Mouse (Mus musculus) MEL (cell line): Measurements from ENCODE around the gene Ncf2. TPM values are rescaled to one million over a fixed set of nuclear protein-coding genes. Genes with fewer than 3 reads are reported as not detected.

Source experiments
- DNase-seq: peaks from one replicate; pipeline ENCODE4 v3.0.0; 2011; ENCODE audit warnings: low read depth, low spot score
- H3K27ac ChIP-seq: 2 replicates; pipeline ENCODE4 v1.5.1; 2012; ENCODE audit warnings: low read depth, mild to moderate bottlenecking, control low read depth, low read length, moderate library complexity; ENCODE audit not compliant: control insufficient read depth
- H3K27me3 ChIP-seq, 2 experiments: fragments of 150-350 bp in 1 of 2; sonication (generic) in 1 of 2; 2 replicates each; pipeline ENCODE4 v1.6.1; 2012; ENCODE audit warnings: low read length in 2 of 2, mild to moderate bottlenecking in 2 of 2, improper control_type of control experiment in 1 of 2, moderate library complexity in 1 of 2; ENCODE audit not compliant: insufficient read depth in 2 of 2, control insufficient read depth in 1 of 2
- H3K36me3 ChIP-seq, 2 experiments: 2 replicates each; pipeline ENCODE4 v1.6.1; 2012 to 2014; ENCODE audit warnings: low read length in 2 of 2, improper control_type of control experiment in 1 of 2, inconsistent platforms in 1 of 2, mild to moderate bottlenecking in 1 of 2; ENCODE audit not compliant: insufficient read depth in 2 of 2, control insufficient read depth in 1 of 2
- H3K4me1 ChIP-seq, 2 experiments: fragments of 150-350 bp in 1 of 2; sonication (generic) in 1 of 2; 2 replicates each; pipeline ENCODE4 v1.6.1; 2012; ENCODE audit warnings: low read length in 2 of 2, improper control_type of control experiment in 1 of 2, mild to moderate bottlenecking in 1 of 2; ENCODE audit not compliant: insufficient read depth in 2 of 2, control insufficient read depth in 1 of 2
- H3K4me3 ChIP-seq, 2 experiments: fragments of 150-350 bp in 1 of 2; sonication (generic) in 1 of 2; 2 replicates each; pipeline ENCODE4 v1.5.1; 2012; ENCODE audit warnings: low read depth in 2 of 2, low read length in 2 of 2, mild to moderate bottlenecking in 2 of 2, moderate library complexity in 2 of 2, control low read depth in 1 of 2, improper control_type of control experiment in 1 of 2; ENCODE audit not compliant: control insufficient read depth in 1 of 2, insufficient read depth in 1 of 2
- H3K79me2 ChIP-seq: 2 replicates; pipeline ENCODE4 v1.6.1; 2012; ENCODE audit warnings: mild to moderate bottlenecking, low read length, moderate library complexity; ENCODE audit not compliant: control insufficient read depth, poor library complexity, insufficient read depth
- H3K9ac ChIP-seq: 2 replicates; pipeline ENCODE4 v1.6.1; 2012; ENCODE audit warnings: low read depth, mild to moderate bottlenecking, control low read depth, low read length, moderate library complexity; ENCODE audit not compliant: control insufficient read depth, poor library complexity, severe bottlenecking
- H3K9me3 ChIP-seq: fragments of 150-350 bp; sonication (generic); replicated peaks from 2 replicates; pipeline ENCODE4 v1.6.1; 2012; ENCODE audit warnings: mild to moderate bottlenecking, low read length, improper control_type of control experiment, moderate library complexity; ENCODE audit not compliant: insufficient read depth
- BHLHE40 ChIP-seq: IDR thresholded peaks from 2 replicates; pipeline ENCODE4 v1.6.1; 2012; ENCODE audit warnings: low read depth, mild to moderate bottlenecking, inconsistent platforms, low read length, improper control_type of control experiment, borderline replicate concordance
- CHD1 ChIP-seq: IDR thresholded peaks from 2 replicates; pipeline ENCODE4 v1.6.1; 2012; ENCODE audit warnings: low read depth, mild to moderate bottlenecking, inconsistent platforms, low read length, improper control_type of control experiment
- CHD2 ChIP-seq: IDR thresholded peaks from 2 replicates; pipeline ENCODE4 v1.6.1; 2011; ENCODE audit warnings: low read length, improper control_type of control experiment
- CTCF ChIP-seq, 3 experiments: IDR thresholded peaks in 2 of 3; conservative IDR thresholded peaks in 1 of 3; 2 replicates each; pipeline ENCODE4 v1.5.1; 2011 to 2012; ENCODE audit warnings: low read length in 3 of 3, low read depth in 2 of 3, mild to moderate bottlenecking in 2 of 3, improper control_type of control experiment in 1 of 3, inconsistent platforms in 1 of 3, mixed read lengths in 1 of 3, moderate library complexity in 1 of 3; ENCODE audit not compliant: control insufficient read depth in 1 of 3, insufficient read depth in 1 of 3, poor library complexity in 1 of 3, severe bottlenecking in 1 of 3
- E2F4 ChIP-seq: IDR thresholded peaks from 2 replicates; pipeline ENCODE4 v1.6.1; 2011; ENCODE audit warnings: low read depth, low read length, improper control_type of control experiment, borderline replicate concordance
- ELF1 ChIP-seq: IDR thresholded peaks from 2 replicates; pipeline ENCODE4 v1.6.1; 2014; ENCODE audit warnings: low read depth, mild to moderate bottlenecking, inconsistent platforms, low read length, improper control_type of control experiment, moderate library complexity
- EP300 ChIP-seq, 2 experiments: IDR thresholded peaks; 2 replicates each; pipeline ENCODE4 v1.6.1; 2011; ENCODE audit warnings: improper control_type of control experiment in 2 of 2, low read length in 2 of 2, low read depth in 1 of 2, mild to moderate bottlenecking in 1 of 2
- ETS1 ChIP-seq: IDR thresholded peaks from 2 replicates; pipeline ENCODE4 v1.6.1; 2012; ENCODE audit warnings: low read depth, mild to moderate bottlenecking, inconsistent platforms, low read length, improper control_type of control experiment, moderate library complexity
- GATA1 ChIP-seq: IDR thresholded peaks from 2 replicates; pipeline ENCODE4 v1.6.1; 2011; ENCODE audit warnings: low read depth, low read length, improper control_type of control experiment
- HCFC1 ChIP-seq: IDR thresholded peaks from 2 replicates; pipeline ENCODE4 v1.6.1; 2012; ENCODE audit warnings: low read depth, mild to moderate bottlenecking, inconsistent platforms, low read length, improper control_type of control experiment, moderate library complexity
- JUND ChIP-seq: IDR thresholded peaks from 2 replicates; pipeline ENCODE4 v1.6.1; 2011; ENCODE audit warnings: low read depth, mild to moderate bottlenecking, improper control_type of control experiment, low read length
- KAT2A ChIP-seq: conservative IDR thresholded peaks from 2 replicates; pipeline ENCODE4 v1.6.1; 2012; ENCODE audit warnings: low read depth, low read length, improper control_type of control experiment, inconsistent platforms
- MAFK ChIP-seq: IDR thresholded peaks from 2 replicates; pipeline ENCODE4 v1.6.1; 2011; ENCODE audit warnings: low read depth, mild to moderate bottlenecking, low read length, improper control_type of control experiment, borderline replicate concordance
- MAX ChIP-seq: IDR thresholded peaks from 2 replicates; pipeline ENCODE4 v1.6.1; 2011; ENCODE audit warnings: low read length, improper control_type of control experiment
- MAZ ChIP-seq: IDR thresholded peaks from 2 replicates; pipeline ENCODE4 v1.6.1; 2012; ENCODE audit warnings: low read depth, mild to moderate bottlenecking, inconsistent platforms, low read length, improper control_type of control experiment
- MEF2A ChIP-seq: IDR thresholded peaks from 2 replicates; pipeline ENCODE4 v1.6.1; 2014; ENCODE audit warnings: low read depth, mild to moderate bottlenecking, inconsistent platforms, low read length, improper control_type of control experiment; ENCODE audit not compliant: poor library complexity, insufficient replicate concordance, severe bottlenecking; ENCODE audit errors: extremely low read depth
- MXI1 ChIP-seq: IDR thresholded peaks from 2 replicates; pipeline ENCODE4 v1.6.1; 2011; ENCODE audit warnings: mild to moderate bottlenecking, low read depth, low read length, improper control_type of control experiment
- MYB ChIP-seq: IDR thresholded peaks from 2 replicates; pipeline ENCODE4 v1.6.1; 2011; ENCODE audit warnings: mild to moderate bottlenecking, low read depth, low read length, improper control_type of control experiment
- MYC ChIP-seq: IDR thresholded peaks from 2 replicates; pipeline ENCODE4 v1.6.1; 2011; ENCODE audit warnings: low read depth, mild to moderate bottlenecking, low read length, improper control_type of control experiment, moderate library complexity
- NELFE ChIP-seq: IDR thresholded peaks from 2 replicates; pipeline ENCODE4 v1.6.1; 2011; ENCODE audit warnings: low read depth, low read length, improper control_type of control experiment
- NRF1 ChIP-seq: IDR thresholded peaks from 2 replicates; pipeline ENCODE4 v1.6.1; 2014; ENCODE audit warnings: low read depth, mild to moderate bottlenecking, inconsistent platforms, low read length, improper control_type of control experiment, moderate library complexity; ENCODE audit not compliant: poor library complexity, insufficient read depth, severe bottlenecking
- POLR2A ChIP-seq, 2 experiments: IDR thresholded peaks; 2 replicates each; pipeline ENCODE4 v1.6.1; 2011 to 2012; ENCODE audit warnings: low read length in 2 of 2, mild to moderate bottlenecking in 2 of 2, control low read depth in 1 of 2, improper control_type of control experiment in 1 of 2, low read depth in 1 of 2, moderate library complexity in 1 of 2; ENCODE audit not compliant: control insufficient read depth in 1 of 2, insufficient read depth in 1 of 2, poor library complexity in 1 of 2
- POLR2AphosphoS2 ChIP-seq: IDR thresholded peaks from 2 replicates; pipeline ENCODE4 v1.6.1; 2011; ENCODE audit warnings: low read length, improper control_type of control experiment
- POLR2AphosphoS5 ChIP-seq: IDR thresholded peaks from 2 replicates; pipeline ENCODE4 v1.6.1; 2012; ENCODE audit warnings: low read depth, borderline replicate concordance, mild to moderate bottlenecking, inconsistent platforms, low read length, moderate library complexity, mixed read lengths
- RAD21 ChIP-seq: IDR thresholded peaks from 2 replicates; pipeline ENCODE4 v1.6.1; 2011; ENCODE audit warnings: mild to moderate bottlenecking, low read depth, low read length, improper control_type of control experiment
- RCOR1 ChIP-seq: IDR thresholded peaks from 2 replicates; pipeline ENCODE4 v1.6.1; 2012; ENCODE audit warnings: low read depth, mild to moderate bottlenecking, inconsistent platforms, low read length, improper control_type of control experiment
- SIN3A ChIP-seq: IDR thresholded peaks from 2 replicates; pipeline ENCODE4 v1.6.1; 2012; ENCODE audit warnings: low read length, improper control_type of control experiment, inconsistent platforms
- SMC3 ChIP-seq: IDR thresholded peaks from 2 replicates; pipeline ENCODE4 v1.6.1; 2011; ENCODE audit warnings: low read depth, low read length, improper control_type of control experiment
- TAL1 ChIP-seq: IDR thresholded peaks from 2 replicates; pipeline ENCODE4 v1.6.1; 2012; ENCODE audit warnings: mild to moderate bottlenecking, inconsistent platforms, low read length, moderate library complexity, mixed read lengths
- TBP ChIP-seq: IDR thresholded peaks from 2 replicates; pipeline ENCODE4 v1.8.0; 2011; ENCODE audit warnings: low read depth, low read length, improper control_type of control experiment
- UBTF ChIP-seq: IDR thresholded peaks from 2 replicates; pipeline ENCODE4 v1.6.1; 2012; ENCODE audit warnings: low read depth, mild to moderate bottlenecking, inconsistent platforms, low read length, improper control_type of control experiment, moderate library complexity, borderline replicate concordance; ENCODE audit not compliant: insufficient read depth
- USF1 ChIP-seq: IDR thresholded peaks from 2 replicates; pipeline ENCODE4 v1.6.1; 2014; ENCODE audit warnings: low read depth, mild to moderate bottlenecking, inconsistent platforms, low read length, improper control_type of control experiment, moderate library complexity
- USF2 ChIP-seq, 2 experiments: IDR thresholded peaks; 2 replicates each; pipeline ENCODE4 v1.6.1; 2011 to 2012; ENCODE audit warnings: improper control_type of control experiment in 2 of 2, low read length in 2 of 2, borderline replicate concordance in 1 of 2, inconsistent platforms in 1 of 2, low read depth in 1 of 2, mild to moderate bottlenecking in 1 of 2; ENCODE audit not compliant: insufficient read depth in 1 of 2
- ZC3H11A ChIP-seq: IDR thresholded peaks from 2 replicates; pipeline ENCODE4 v1.6.1; 2012; ENCODE audit warnings: low read depth, mild to moderate bottlenecking, inconsistent platforms, low read length, improper control_type of control experiment
- ZKSCAN1 ChIP-seq: IDR thresholded peaks from 2 replicates; pipeline ENCODE4 v1.6.1; 2012; ENCODE audit warnings: low read depth, mild to moderate bottlenecking, inconsistent platforms, low read length, improper control_type of control experiment, moderate library complexity
- ZMIZ1 ChIP-seq: IDR thresholded peaks from 2 replicates; pipeline ENCODE4 v1.6.1; 2012; ENCODE audit warnings: low read depth, mild to moderate bottlenecking, inconsistent platforms, low read length, improper control_type of control experiment, moderate library complexity
- ZNF384 ChIP-seq: IDR thresholded peaks from 2 replicates; pipeline ENCODE4 v1.6.1; 2012; ENCODE audit warnings: low read depth, mild to moderate bottlenecking, inconsistent platforms, low read length, improper control_type of control experiment
- polyA plus RNA-seq, 2 experiments: library from polyadenylated mRNA; stranded (reverse) in 1 of 2; unstranded in 1 of 2; fragments of >175 nt in 1 of 2; fragments of >200 nt in 1 of 2; gene quantifications; 2 replicates each; pipeline versions ENCODE4 v1.2.1 to v1.2.4; 2012; ENCODE audit warnings: low replicate concordance in 2 of 2, low read depth in 1 of 2; ENCODE audit not compliant: insufficient read length in 2 of 2, insufficient read depth in 1 of 2, missing spikeins in 1 of 2
- total RNA-seq: library from RNA; depleted of rRNA; stranded (reverse); fragments of 300-350 nt; gene quantifications from 2 replicates; pipeline ENCODE4 v1.2.3, GENCODE M21; 2012

Ncf2 gene
- total and polyA plus RNA-seq, 3 experiments, result 41.8 to 49.2 TPM; not detected in 1

GRCm38 (mm10) chr1:152798125-152798524 is 1.9 kb upstream of the Ncf2 start:
- DNase-seq, result peak; percentile 91
- Histone ChIP-seq H3K4me3 (no peak overlapping the region), H3K4me1 (peaks cover 26 to 59% of the 10 kb centered on the region in 2 experiments), H3K79me2 (no peaks in the 10 kb centered on the region), H3K27ac (peak overlapping the region; percentile 60), H3K27me3 (no peaks in the 10 kb centered on the region), H3K9me3 (no peaks in the 10 kb centered on the region), H3K9ac (peak overlapping the region; percentile 31; the same call in 1 of the 2 replicates), H3K36me3 (peaks cover 0 to 38% of the 10 kb centered on the region in 2 experiments; a peak in 2 of 4 replicates)
- TF ChIP-seq JUND (no peak), SMC3 (no peak), ZKSCAN1 (no peak; the same call in 1 of the 2 replicates), ELF1 (peak; percentile 80), POLR2AphosphoS2 (no peak), RCOR1 (peak; percentile 7; the same call in 1 of the 2 replicates), MXI1 (peak; percentile 92), TBP (0 out of 2 replicates have a peak, but pooled peaks have one; percentile 33), ZNF384 (peak; percentile 97), MYC (peak; percentile 93), KAT2A (0 out of 2 replicates have a peak, but pooled peaks have one; percentile 10), MYB (no peak), MAFK (no peak), NRF1 (no peak), UBTF (no peak), GATA1 (peak; percentile 68), BHLHE40 (peak; percentile 89), RAD21 (no peak), CTCF (IDR thresholded peaks at IDR 0.05 in 2 of 3, conservative IDR thresholded peaks at IDR 0.05 in 1 of 3; ENCODE audit: control insufficient read depth in 1 of 3, insufficient read depth in 1 of 3, low read depth in 2 of 3, low read length in 3 of 3, poor library complexity in 1 of 3, severe bottlenecking in 1 of 3) (no peak), E2F4 (no peak), MAX (peak; percentile 99), ZMIZ1 (no peak), ETS1 (peak; percentile 85), USF1 (peak; percentile 91), POLR2A (IDR thresholded peaks at IDR 0.05; ENCODE audit: control insufficient read depth in 1 of 2, insufficient read depth in 1 of 2, low read depth in 1 of 2, low read length in 2 of 2, poor library complexity in 1 of 2) (peak in 1 of 2 experiments; percentile 41; a peak in 1 of 4 replicates), MAZ (no peak), CHD1 (no peak), USF2 (IDR thresholded peaks at IDR 0.05; ENCODE audit: borderline replicate concordance in 1 of 2, insufficient read depth in 1 of 2, low read depth in 1 of 2, low read length in 2 of 2) (peak; percentile 48 to 61; a peak in 2 of 4 replicates), ZC3H11A (no peak), HCFC1 (peak; percentile 67), NELFE (no peak), POLR2AphosphoS5 (no peak), CHD2 (no peak), SIN3A (peak; percentile 96), EP300 (IDR thresholded peaks at IDR 0.05; ENCODE audit: low read depth in 1 of 2, low read length in 2 of 2) (peak; percentile 26 to 37; a peak in 1 of 4 replicates), MEF2A (no peak), TAL1 (no peak)
